Mouse (Mus musculus): Measurements from ENCODE around the gene Dnajc9.

Gene Dnajc9

GRCm38 (mm10) chr14:20388441-20389129, at the start of gene Dnajc9:
Gene Dnajc9, minus strand, starts transcription at chr14:20388910.
- peak; percentile 93 for DNase-seq (ENCODE audit: low spot score)

- no peak for DNase-seq (ENCODE audit: low spot score)
Measured at GRCm38 (mm10) chr14:20436976-20437375, 48.3 kb upstream of the Dnajc9 start.

GRCm38 (mm10) chr14:20432420-20432819, 43.7 kb upstream of the Dnajc9 start:
- no peak for DNase-seq (ENCODE audit: low spot score)

GRCm38 (mm10) chr14:20431726-20432125, 43.0 kb upstream of the Dnajc9 start:
- DNase-seq (ENCODE audit: low spot score), result no peak

GRCm38 (mm10) chr14:20429833-20430232, 41.1 kb upstream of the Dnajc9 start:
- DNase-seq (ENCODE audit: low spot score), result no peak

GRCm38 (mm10) chr14:20428593-20428992, 39.9 kb upstream of the Dnajc9 start:
- DNase-seq (ENCODE audit: low spot score), result no peak

GRCm38 (mm10) chr14:20423046-20423445, 34.3 kb upstream of the Dnajc9 start:
- DNase-seq (ENCODE audit: low spot score), result no peak

GRCm38 (mm10) chr14:20422257-20422656, 33.5 kb upstream of the Dnajc9 start:
- no peak for DNase-seq (ENCODE audit: low spot score)

GRCm38 (mm10) chr14:20400071-20400470, 11.4 kb upstream of the Dnajc9 start:
- DNase-seq (ENCODE audit: low spot score), result peak; percentile 56

- DNase-seq (ENCODE audit: low spot score), result no peak
Measured at GRCm38 (mm10) chr14:20398864-20399263, 10.2 kb upstream of the Dnajc9 start.

- no peak for DNase-seq (ENCODE audit: low spot score)
Measured at GRCm38 (mm10) chr14:20397220-20397619, 8.5 kb upstream of the Dnajc9 start.

GRCm38 (mm10) chr14:20393205-20393913, 4.6 kb upstream of the Dnajc9 start, which contains the start of gene Mrps16:
Gene Mrps16, minus strand, starts transcription at chr14:20393634.
- peak; percentile 97 for DNase-seq (ENCODE audit: low spot score)

- DNase-seq (ENCODE audit: low spot score), result no peak
Measured at GRCm38 (mm10) chr14:20392326-20392725, 3.6 kb upstream of the Dnajc9 start.

GRCm38 (mm10) chr14:20389446-20390079, 853 bp upstream of the Dnajc9 start:
- no peak for DNase-seq (ENCODE audit: low spot score)

- DNase-seq (ENCODE audit: low spot score), result no peak
Measured at GRCm38 (mm10) chr14:20379753-20380430, 8.8 kb downstream of the Dnajc9 start.

- DNase-seq (ENCODE audit: low spot score), result no peak
Measured at GRCm38 (mm10) chr14:20379087-20379640, 9.5 kb downstream of the Dnajc9 start.

- no peak for DNase-seq (ENCODE audit: low spot score)
Measured at GRCm38 (mm10) chr14:20378313-20379061, 10.2 kb downstream of the Dnajc9 start.

GRCm38 (mm10) chr14:20377112-20377521, 11.6 kb downstream of the Dnajc9 start:
- DNase-seq (ENCODE audit: low spot score), result no peak

- no peak for DNase-seq (ENCODE audit: low spot score)
Measured at GRCm38 (mm10) chr14:20371854-20372253, 16.9 kb downstream of the Dnajc9 start.

GRCm38 (mm10) chr14:20370798-20371197, 17.9 kb downstream of the Dnajc9 start:
- no peak for DNase-seq (ENCODE audit: low spot score)

GRCm38 (mm10) chr14:20368271-20368670, 20.4 kb downstream of the Dnajc9 start:
- DNase-seq (ENCODE audit: low spot score), result no peak

All from layer of hippocampus, adult 11-12 months (tissue).